Mouse (Mus musculus) intestine, embryonic 16.5 days (tissue): ENCODE measurements at regions not wholly inside any gene's neighbourhood (a gene's known extent, or its start where the extent isn't known, plus 50 kb on each side); places are given as distances from the start of the nearest gene placed in this dataset.

Experiments used
- ATAC-seq: fragments of 200-750 bp; cut with Nextera tagmentation; 2 replicates; pipeline ENCODE4 v1.8.0; 2017; ENCODE audit warnings: moderate TSS enrichment, moderate library complexity
- H3K27ac ChIP-seq: fragments of 300-500 bp; sonication (generic); 2 replicates; pipeline ENCODE4 v1.5.1; 2014; ENCODE audit warnings: mild to moderate bottlenecking, low read length
- H3K27me3 ChIP-seq: fragments of 300-500 bp; sonication (generic); replicated peaks from 2 replicates; pipeline ENCODE4 v1.6.1; 2014; ENCODE audit warnings: low read length, control low read depth, mixed read lengths; ENCODE audit not compliant: control insufficient read depth, insufficient read depth
- H3K36me3 ChIP-seq: fragments of 300-500 bp; sonication (generic); 2 replicates; pipeline ENCODE4 v1.6.1; 2014; ENCODE audit warnings: low read length, control low read depth; ENCODE audit not compliant: control insufficient read depth, insufficient read depth
- H3K4me1 ChIP-seq: fragments of 300-500 bp; sonication (generic); 2 replicates; pipeline ENCODE4 v1.6.1; 2014; ENCODE audit warnings: low read length, control low read depth, mixed read lengths; ENCODE audit not compliant: control insufficient read depth, insufficient read depth
- H3K4me2 ChIP-seq: fragments of 300-500 bp; sonication (generic); 2 replicates; pipeline ENCODE4 v1.6.1; 2014; ENCODE audit warnings: low read depth, low read length, control low read depth
- H3K4me3 ChIP-seq: fragments of 300-500 bp; sonication (generic); 2 replicates; pipeline ENCODE4 v1.5.1; 2014; ENCODE audit warnings: mild to moderate bottlenecking, low read length
- H3K9ac ChIP-seq: fragments of 300-500 bp; sonication (generic); 2 replicates; pipeline ENCODE4 v1.6.1; 2014; ENCODE audit warnings: low read depth, low read length
- H3K9me3 ChIP-seq: fragments of 300-500 bp; sonication (generic); 2 replicates; pipeline ENCODE4 v1.6.1; 2016; ENCODE audit warnings: low read length, control low read depth; ENCODE audit not compliant: control insufficient read depth
- WGBS: fragments of 180-500 bp; shearing (Covaris S2); extraction: QIAGEN DNeasy Blood & Tissue Kit; methylation state at CpG from one replicate; pipeline ENCODE4 v1.1.7; 2014; 5-methylcytosine and 5-hydroxymethylcytosine counted together

- no peaks in the 10 kb centered on the region for H3K27me3 ChIP-seq
- H3K36me3 ChIP-seq: no peaks in the 10 kb centered on the region
- H3K27ac ChIP-seq: no peak overlapping the region
- no peak for ATAC-seq
- no peak overlapping the region for H3K4me2 ChIP-seq
- WGBS: 41% methylated on average over 5 of the region's 5 CpGs
- H3K4me3 ChIP-seq: no peak overlapping the region
- no peaks in the 10 kb centered on the region for H3K9me3 ChIP-seq
- no peaks in the 10 kb centered on the region for H3K4me1 ChIP-seq
- H3K9ac ChIP-seq: no peak overlapping the region
Measured at GRCm38 (mm10) chr15:25492161-25492746, 78.7 kb upstream of the Basp1 start.

DNA sequence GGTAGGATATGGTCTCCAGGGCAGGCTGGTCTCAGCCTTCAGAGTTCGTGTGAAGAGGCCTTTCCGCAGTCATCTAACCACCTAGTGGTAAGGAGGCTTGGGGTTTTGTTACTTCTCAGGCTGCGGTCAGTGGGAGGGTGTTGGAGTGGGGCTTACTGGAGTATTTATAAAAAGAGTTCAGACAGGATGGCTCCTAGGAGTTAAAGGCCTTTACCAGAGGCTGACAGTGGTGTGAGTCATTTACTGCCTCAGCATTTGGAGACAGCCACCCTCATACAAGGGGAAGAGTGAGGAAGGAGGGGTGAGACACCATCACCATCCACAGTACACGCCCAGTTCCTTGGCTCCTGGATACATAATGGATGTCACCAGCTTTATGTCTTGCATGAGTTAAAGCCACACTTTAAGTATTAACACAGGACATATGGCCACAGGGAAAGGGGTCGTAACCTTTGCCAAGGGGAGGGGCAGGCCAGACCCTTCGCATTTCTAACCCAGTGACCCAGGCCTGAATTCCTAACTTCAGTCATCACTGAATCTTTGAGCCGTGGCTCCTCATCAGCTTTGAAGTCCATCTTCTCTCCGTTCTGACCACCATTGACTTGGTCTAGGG, 81.2 kb upstream of the Basp1 start:
- ATAC-seq: no peak
- Histone ChIP-seq H3K4me2 (no peak overlapping the region), H3K36me3 (no peaks in the 10 kb centered on the region), H3K4me3 (no peak overlapping the region), H3K4me1 (no peaks in the 10 kb centered on the region), H3K27ac (no peak overlapping the region), H3K27me3 (no peaks in the 10 kb centered on the region), H3K9me3 (no peaks in the 10 kb centered on the region), H3K9ac (no peak overlapping the region)
- 74% methylated on average over 8 of the region's 8 CpGs for WGBS

- no peaks in the 10 kb centered on the region for H3K36me3 ChIP-seq
- H3K4me1 ChIP-seq: no peaks in the 10 kb centered on the region
- no peaks in the 10 kb centered on the region for H3K27me3 ChIP-seq
- H3K27ac ChIP-seq: no peak overlapping the region
- H3K4me2 ChIP-seq: no peak overlapping the region
- no peak for ATAC-seq
- no peak overlapping the region for H3K4me3 ChIP-seq
- H3K9ac ChIP-seq: no peak overlapping the region
- no peaks in the 10 kb centered on the region for H3K9me3 ChIP-seq
- 48% methylated on average over 7 of the region's 7 CpGs for WGBS
Measured at GRCm38 (mm10) chr15:25495926-25496644, 82.5 kb upstream of the Basp1 start.

DNA sequence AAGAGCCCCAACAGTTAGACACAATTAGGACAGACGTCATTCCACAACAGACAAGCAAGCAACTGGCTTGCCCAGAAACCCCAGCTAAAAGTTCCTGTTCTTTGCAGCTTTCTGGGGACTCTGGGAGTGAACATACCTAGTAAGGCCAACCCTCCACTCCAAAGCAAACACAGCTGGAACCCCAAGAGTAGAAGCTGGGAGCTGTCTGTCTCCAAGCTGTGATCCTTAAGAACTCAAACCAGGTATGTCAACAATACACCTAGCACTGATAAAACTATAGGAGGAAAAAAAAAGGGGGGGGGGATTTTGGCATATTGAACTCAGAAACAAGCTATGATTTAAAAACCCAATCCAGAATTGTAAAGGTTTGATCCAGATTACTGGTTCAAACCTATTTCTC, 84.2 kb upstream of the Basp1 start:
- H3K4me2 ChIP-seq: no peak overlapping the region
- WGBS: 55% methylated on average over 1 of the region's 1 CpGs
- ATAC-seq: no peak
- no peak overlapping the region for H3K4me3 ChIP-seq
- no peaks in the 10 kb centered on the region for H3K27me3 ChIP-seq
- no peaks in the 10 kb centered on the region for H3K4me1 ChIP-seq
- no peaks in the 10 kb centered on the region for H3K36me3 ChIP-seq
- H3K9ac ChIP-seq: no peak overlapping the region
- no peak overlapping the region for H3K27ac ChIP-seq
- H3K9me3 ChIP-seq: no peaks in the 10 kb centered on the region

- ATAC-seq: no peak
- WGBS: 62% methylated on average over 2 of the region's 2 CpGs
- Histone ChIP-seq H3K9me3 (no peaks in the 10 kb centered on the region), H3K36me3 (no peaks in the 10 kb centered on the region), H3K4me2 (no peak overlapping the region), H3K27ac (no peak overlapping the region), H3K4me1 (no peaks in the 10 kb centered on the region), H3K27me3 (no peaks in the 10 kb centered on the region), H3K4me3 (no peak overlapping the region), H3K9ac (no peak overlapping the region)
Measured at GRCm38 (mm10) chr15:25498422-25498821, 84.9 kb upstream of the Basp1 start.

- Histone ChIP-seq H3K9ac (no peak overlapping the region), H3K9me3 (no peaks in the 10 kb centered on the region), H3K4me1 (no peaks in the 10 kb centered on the region), H3K36me3 (no peaks in the 10 kb centered on the region), H3K4me2 (no peak overlapping the region), H3K4me3 (no peak overlapping the region), H3K27me3 (no peaks in the 10 kb centered on the region), H3K27ac (no peak overlapping the region)
- ATAC-seq: no peak
- WGBS: 86% methylated on average over 5 of the region's 5 CpGs
Measured at GRCm38 (mm10) chr15:25502513-25502912, 88.9 kb upstream of the Basp1 start.

DNA sequence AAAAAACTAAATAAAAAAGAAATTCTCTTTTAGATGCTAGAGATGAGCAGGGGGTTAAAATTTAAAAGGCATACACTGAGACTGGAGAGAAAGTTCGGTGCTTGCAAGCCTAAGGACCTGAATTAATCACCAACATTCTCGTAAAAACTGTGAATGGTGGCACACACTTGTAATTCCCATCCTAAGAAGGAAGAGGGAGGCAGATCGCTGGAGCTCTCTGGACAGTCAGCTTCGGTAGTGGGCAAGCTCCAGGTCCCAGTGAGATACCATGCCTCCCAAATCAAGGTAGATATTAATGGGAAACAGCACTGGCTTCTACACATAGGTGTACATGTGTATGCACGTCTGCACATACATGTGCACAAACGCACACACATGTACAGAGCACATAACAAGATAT, 89.5 kb upstream of the Basp1 start:
- Histone ChIP-seq H3K4me2 (no peak overlapping the region), H3K36me3 (no peaks in the 10 kb centered on the region), H3K4me3 (no peak overlapping the region), H3K9ac (no peak overlapping the region), H3K27me3 (no peaks in the 10 kb centered on the region), H3K4me1 (no peaks in the 10 kb centered on the region), H3K27ac (no peak overlapping the region), H3K9me3 (no peaks in the 10 kb centered on the region)
- WGBS: 50% methylated on average over 6 of the region's 6 CpGs
- no peak for ATAC-seq

DNA sequence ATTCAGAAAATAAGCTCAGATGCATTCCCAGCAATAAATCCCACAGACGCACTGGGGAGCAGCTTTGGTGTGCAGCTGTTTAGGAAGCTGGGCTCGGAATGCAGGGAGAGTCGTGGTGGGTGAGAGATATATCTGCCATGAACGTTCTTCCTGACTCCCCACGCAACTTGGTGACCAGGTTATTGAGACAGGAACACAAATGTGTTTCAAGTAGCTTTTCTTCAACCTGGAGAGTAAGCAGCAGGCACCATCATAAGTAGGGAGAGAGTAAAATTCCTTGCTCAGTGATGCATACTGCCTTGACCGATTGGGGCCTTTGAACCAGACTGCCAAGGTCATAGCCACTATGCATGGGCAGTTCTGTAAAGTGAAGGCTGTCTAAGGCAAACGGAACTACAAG, 95.6 kb upstream of the Basp1 start:
- H3K27me3 ChIP-seq: no peaks in the 10 kb centered on the region
- H3K4me2 ChIP-seq: no peak overlapping the region
- H3K9me3 ChIP-seq: no peaks in the 10 kb centered on the region
- no peak for ATAC-seq
- H3K4me1 ChIP-seq: peaks cover 5% of the 10 kb centered on the region
- no peak overlapping the region for H3K9ac ChIP-seq
- no peak overlapping the region for H3K27ac ChIP-seq
- 42% methylated on average over 7 of the region's 7 CpGs for WGBS
- H3K36me3 ChIP-seq: no peaks in the 10 kb centered on the region
- H3K4me3 ChIP-seq: no peak overlapping the region

- H3K27me3 ChIP-seq: no peaks in the 10 kb centered on the region
- no peak overlapping the region for H3K9ac ChIP-seq
- no peaks in the 10 kb centered on the region for H3K36me3 ChIP-seq
- peaks cover 5% of the 10 kb centered on the region for H3K4me1 ChIP-seq
- 70% methylated on average over 8 of the region's 8 CpGs for WGBS
- ATAC-seq: no peak
- H3K9me3 ChIP-seq: no peaks in the 10 kb centered on the region
- no peak overlapping the region for H3K4me2 ChIP-seq
- no peak overlapping the region for H3K27ac ChIP-seq
- no peak overlapping the region for H3K4me3 ChIP-seq
Measured at GRCm38 (mm10) chr15:25509584-25509983, 96.0 kb upstream of the Basp1 start.
